Mouse (Mus musculus): ENCODE data around the gene Ren1.

The Ren1 gene

DNA sequence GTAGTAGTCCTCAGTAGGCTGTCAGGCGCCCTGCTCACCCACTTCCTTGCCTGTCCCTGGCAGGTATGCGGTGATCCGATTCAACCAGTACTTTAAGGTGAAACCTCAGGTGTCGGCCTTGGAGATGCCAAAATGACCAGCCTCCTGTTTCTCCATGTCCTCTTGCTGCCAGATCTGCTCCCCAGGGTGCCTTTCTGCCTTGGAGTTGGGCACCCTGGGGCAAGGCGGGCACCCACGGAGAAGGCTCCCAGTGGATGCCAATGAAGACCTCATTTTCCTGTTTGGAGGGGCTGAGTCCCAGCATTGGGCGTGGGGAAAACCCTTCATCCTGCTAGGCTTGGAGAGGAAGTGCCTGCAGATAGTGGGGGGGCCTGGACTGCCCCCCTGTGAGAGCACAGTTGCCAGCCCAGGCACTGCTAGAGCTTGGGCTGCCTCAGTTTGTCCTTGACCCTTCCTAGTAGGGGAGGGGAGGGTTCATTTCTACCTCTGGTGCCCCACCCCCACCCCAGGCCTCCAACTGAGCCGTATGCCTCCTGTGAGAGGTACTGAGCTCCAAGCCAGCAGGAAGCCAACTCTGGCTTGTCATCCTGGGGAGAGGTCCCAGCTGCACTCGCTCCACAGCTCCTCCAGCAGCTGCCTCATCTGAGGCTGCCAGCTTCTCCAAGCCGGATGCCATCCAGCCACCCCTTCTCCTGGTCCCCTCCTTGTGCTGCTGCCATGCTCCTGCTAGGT, 29.1 kb downstream of the Ren1 start:
- DNase-seq: no peak

DNA sequence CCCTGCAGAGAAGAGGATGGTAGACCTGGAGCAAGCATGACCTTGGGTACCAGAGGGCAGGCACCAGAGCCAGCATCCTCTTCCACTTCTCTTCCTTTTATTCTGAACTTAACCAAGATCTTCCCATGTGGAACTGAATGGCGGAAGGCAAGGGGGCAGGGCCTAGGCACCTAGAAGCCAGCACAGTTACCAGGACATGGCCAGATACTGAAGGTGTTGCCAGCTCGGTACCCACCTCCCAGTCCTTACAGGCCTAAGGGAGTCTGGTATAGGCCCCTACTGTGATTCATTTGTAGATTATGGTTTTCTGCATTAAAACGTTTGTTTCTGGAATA, 29.6 kb downstream of the Ren1 start:
- DNase-seq: no peak

DNA sequence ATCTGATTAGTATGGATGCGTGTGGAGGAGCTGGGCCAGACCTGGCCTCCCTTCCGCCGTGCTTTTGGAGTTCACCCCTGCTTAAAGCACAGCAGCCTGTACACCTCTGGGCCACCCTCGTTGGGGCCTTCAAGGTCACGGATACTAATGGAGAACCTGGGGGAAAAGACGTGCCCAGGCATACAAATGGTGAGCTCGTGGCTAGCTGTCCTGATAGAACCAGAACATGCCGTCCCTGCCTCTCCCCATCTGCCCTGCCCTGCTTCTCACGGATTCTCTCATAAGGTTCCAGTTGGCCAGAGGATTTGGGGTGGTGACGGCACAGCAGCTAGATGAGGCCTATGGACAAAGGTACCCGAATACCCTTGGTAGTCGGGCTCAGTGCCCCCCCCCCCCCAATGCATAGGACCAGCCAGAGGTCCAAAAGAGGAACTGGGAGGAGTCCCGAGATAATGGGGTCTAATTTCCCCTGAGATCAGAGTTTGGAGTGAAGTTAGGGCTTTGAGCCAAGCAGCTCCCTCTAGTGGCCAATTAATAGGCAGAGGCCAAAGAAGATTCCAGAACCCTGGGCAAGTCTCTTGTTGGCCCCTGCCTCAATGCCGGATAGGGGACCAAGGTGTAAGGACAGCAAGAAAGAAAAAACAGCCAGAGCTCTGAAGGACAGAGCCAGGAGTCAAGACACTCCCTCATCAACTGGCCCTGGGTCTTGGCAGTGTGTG, 30.2 kb downstream of the Ren1 start:
- DNase-seq: peak in 1 of 2 experiments; percentile 45

DNA sequence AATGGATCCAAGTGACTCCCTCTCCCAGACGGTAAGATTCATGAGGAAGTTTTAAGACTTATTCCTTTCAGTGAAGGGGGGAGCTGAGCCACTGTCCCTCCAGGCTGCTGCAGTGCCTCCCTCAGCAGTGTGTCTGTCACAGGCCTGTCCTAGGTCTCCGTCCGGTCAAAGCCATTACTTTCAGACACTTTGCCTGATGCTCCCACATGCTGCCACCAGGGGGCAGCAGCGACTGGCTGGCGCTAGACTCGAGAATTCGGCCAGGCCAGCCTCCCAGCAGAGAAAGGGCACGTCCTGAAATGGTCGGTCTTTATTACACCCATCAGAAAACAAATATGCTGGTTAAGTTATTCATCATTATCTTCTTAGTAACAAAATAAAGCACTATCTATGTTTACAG, 31.7 kb downstream of the Ren1 start:
- peak; percentile 51 to 86 for DNase-seq

DNA sequence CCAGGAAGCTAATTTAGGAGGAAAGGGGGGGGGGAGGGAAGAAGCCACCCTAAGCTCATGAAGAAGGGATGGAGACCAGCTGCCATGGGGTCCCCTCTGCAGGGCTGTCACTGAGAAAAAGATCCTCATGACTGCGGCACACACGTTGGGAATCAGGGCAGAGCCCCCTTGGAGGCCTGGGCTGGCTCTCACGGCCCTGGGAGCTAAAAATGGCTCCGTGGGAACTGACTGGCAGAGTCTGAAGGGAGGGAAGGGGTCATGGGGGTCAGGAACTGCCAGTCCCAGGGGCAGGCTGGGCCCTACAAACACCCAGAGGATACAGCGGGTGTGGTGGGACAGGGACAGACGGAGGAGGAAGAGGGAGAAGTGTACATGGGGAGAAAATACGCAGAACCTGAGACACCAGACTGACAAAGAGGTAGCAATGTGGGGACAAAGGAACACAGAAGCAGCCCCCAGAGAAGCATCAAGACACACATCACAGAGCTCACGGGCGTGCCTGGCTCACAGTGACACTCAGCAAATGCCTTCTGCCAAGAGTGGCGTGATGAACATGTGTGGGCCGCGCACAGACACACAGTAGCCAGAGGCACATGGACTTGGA, 32.3 kb downstream of the Ren1 start:
- no peak for DNase-seq

DNA sequence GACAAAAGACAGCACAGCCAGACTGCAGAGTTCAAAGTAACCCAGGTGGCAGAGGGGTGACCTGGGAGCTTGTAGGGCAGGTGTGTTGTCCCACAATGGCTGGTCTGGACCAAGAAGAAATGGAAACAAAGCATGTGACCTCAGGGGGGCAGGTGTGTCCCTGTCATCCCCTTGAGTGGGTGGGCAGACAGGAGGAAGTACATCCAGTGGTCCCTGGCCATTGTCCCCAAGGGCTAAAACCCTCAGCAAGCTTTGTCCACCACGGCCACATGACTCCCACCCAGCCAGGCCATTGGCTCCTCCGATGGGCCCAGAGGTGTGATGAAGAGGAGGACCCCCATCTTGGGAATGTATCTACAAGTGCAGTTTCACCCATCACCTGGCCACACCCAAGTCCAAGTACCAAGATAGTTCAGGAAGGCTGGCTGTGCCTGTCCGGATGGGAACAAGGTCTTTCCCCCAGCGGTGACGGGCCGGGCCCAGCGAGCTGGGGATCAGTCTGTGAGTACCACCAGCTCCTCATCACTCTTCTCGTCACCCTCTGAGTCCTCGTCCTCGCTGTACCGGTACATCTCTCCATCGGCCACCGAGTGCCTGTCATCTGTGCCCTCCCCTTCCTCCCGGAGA, 33.0 kb downstream of the Ren1 start:
- no peak for DNase-seq

DNA sequence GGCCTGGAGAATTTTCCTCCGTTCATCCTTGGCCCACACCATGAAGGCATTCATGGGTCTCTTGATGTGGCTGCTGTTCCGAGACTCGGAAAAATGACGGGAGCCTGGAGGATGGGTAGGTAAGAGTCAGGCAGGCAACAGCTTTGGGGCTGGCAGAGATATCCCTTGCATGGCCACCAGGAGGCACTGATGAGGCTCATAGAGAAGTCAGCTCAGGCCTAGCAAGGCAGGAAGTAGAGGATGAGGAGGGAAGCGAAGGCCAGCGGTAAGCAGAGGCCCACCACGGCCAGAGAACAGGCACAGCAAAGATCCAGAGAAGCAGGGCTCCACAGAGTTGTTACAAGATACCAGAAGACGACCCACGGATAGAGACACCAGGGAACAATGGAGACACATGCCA, 35.2 kb downstream of the Ren1 start:
- DNase-seq: peak; percentile 50 to 65

DNA sequence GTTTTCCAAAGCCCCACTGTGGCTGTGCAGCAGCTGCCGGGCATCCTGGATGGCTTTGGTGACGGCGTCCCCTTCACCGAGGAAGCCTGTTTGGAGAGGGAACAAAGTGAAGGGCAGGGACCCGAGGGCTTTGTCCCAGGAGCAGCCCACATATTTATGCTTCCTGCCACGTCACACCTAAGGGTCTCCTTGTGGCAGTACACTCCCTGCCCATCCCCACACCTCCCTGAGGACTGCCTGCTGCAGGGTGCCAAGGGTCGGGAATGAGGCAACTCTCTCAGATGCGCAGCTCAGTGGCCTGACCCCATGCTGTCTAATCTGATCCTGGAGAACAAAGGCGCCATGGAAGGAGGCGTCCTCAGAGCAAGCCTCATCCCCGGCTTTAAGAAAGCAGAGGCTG, 35.9 kb downstream of the Ren1 start:
- no peak for DNase-seq

DNA sequence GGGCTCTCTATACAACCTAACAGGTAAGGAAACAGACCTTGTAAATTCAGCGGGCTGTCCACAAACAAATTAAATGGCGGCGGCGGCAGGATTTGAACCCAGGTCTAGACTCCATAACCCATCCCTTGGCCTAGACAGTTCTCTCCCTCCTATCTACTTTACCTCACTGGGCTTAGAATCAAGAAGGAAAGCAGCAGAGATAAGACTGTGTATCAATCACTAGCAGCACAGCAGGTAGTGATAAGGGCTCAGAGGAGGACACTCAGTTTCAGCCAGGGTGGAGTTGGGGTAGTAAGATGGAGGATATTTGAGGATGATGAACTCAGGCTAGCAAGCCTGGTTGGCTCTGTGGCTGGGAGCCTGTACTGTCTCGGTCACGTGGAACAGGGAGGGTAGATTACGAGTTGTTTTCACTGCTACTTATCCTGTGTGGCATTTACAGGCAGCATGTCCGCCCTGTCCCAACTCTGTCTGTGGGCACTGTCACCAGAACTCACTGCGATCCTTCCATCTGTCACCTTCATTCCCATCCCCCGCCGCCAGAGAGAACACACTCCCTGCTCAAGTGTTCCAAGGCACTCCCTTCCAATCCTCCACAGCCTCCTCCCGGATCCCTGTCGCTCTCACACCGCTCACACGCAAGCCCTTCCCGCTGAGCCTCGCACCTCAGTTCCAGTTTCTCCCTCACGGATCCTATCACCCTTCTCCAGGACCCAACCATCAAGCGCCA, 37.4 kb downstream of the Ren1 start:
- no peak for DNase-seq

DNA sequence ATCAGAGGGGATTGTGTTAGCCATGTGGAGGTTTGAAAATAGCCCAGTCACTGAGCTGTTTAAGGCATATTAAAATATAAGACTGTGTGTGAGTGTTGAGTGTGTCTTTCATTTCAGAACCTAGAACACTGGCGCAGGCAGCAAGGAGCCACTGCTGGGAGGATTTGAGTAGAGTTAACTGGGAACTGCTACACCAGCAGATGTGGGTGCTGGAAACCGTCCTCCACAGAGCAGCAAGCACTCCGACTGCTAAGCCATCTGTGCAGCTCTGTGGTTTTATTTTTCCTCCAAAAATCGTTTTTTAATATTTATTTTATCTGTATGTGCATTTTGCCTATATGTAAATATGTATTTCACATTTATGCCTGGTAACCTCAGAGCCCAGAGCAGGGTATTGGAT, 44.4 kb downstream of the Ren1 start:
- DNase-seq: no peak

DNA sequence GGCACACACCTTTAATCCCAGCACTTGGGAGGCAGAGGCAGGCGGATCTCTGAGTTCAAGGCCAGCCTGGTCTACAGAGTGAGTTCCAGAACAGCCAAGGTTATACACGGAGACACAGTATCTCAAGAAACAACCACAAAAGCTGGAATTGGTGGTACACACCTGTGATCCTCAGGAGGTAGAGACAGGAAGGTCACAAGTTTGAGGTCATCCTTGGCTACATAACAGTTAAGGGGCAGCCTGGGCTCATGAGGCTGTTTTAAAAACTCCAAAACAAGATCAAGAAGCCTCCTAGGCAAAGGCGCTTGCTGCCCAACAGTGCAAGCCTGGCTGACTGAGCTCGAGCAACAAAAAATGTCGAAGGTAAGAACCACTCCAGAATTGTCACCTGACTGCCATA, 46.4 kb downstream of the Ren1 start:
- no peak for DNase-seq

DNA sequence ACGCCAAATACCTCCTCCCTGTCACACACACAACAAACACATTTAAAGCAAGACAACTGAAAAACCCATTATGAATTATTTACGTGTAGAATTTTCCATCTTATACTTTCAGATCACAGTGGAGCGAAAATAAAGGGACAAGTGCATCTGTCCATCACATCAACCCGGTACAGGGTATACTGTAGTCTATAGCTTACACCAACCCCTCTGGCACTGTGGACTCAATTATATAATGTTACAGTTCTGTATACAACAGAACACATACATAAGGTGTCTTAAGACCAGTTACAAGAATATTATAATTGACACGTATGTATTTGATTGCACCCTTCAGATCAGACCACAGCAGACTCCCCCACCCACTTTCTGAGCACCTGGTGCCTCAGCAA, 46.8 kb downstream of the Ren1 start:
- DNase-seq: no peak

DNA sequence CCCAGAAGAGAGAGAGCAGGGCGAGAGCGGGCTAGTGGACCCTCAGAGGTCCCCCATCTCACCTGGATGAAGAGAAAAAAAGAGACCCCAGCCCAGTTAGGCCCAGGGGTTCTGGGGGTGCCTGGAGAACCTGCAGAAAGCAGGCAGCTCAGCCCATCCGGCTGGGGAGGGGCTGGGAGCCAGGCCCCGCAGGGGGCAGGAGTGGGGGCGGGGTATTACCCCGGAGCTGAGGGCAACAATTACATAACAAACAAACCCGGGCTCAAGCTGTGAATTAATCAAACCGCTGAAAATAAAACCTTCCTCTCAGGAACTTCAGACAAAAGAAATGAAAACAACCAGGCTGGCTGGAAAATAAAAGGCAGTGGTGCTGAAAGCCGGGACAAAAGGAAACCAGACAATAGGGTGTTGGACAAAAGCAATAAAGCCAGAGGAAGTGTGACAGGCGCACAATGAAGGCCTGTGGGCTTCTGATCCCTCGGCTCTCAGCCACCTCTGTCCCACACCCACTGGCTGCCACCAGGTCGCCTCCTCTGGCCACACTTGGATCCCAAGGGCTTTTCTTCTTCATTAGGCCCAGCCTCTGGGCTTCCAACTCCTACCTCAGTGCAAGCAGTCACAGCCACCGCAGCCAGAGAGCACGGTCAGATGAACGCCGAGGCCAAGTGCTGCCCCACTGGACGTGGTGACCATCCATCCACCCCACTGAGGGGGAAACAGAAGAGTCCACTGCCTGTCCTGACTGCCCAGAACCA, 47.4 kb downstream of the Ren1 start:
- peak in 1 of 2 experiments; percentile 37 for DNase-seq

DNA sequence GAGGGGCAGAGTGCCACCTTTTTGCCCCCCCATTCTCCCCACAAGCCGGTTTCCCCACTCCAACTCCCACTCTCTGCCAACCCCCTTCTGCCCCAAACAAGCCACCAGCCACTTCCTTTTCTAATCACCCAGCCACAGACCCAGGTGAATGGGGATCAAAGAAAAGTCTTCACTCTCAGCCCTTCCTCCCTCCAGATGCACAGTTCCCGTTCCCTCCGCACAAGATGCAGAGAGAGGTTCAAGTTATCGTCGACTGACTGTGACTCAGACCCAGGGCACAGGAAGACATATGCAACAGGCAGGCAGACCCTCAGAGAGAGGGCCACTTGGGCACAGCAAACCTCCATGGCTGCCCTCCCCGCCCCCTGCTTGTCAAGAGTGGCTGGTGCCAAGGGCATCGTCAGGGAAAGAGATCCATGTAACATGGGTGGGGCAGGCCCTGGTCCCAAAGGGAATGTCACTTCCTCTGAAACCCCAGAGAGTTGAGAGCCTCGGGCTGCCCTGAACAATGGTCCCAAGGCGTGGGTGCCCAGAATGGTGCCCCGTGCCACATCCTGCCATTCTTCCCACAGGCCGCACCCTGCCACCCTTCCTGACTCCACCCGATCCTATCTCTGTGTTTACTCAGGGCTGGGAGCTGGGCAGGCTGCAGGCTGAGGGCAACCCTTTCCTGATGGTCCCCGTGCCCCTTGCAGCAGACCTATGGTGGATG, 49.9 kb downstream of the Ren1 start:
- DNase-seq: no peak

DNA sequence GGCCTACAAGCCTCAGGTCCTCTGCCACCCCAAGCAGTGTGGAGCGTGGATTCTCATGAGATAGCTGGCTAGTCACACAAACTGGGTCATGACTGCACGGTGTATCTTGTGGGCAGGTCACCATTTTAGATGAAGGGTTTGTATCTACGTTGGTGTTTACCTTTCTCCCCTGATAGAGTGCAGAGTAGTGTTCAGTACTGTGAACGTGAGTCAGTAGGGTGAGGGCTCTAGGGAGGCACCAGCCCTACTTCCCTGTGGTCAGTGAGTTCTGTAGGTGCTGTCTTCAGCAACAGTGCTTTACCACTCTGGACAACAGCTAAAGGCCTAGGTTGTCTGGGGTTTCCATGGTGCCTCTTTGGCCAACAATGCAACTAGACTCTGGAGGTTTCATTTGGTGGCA, 53.7 kb downstream of the Ren1 start:
- no peak for DNase-seq

DNA sequence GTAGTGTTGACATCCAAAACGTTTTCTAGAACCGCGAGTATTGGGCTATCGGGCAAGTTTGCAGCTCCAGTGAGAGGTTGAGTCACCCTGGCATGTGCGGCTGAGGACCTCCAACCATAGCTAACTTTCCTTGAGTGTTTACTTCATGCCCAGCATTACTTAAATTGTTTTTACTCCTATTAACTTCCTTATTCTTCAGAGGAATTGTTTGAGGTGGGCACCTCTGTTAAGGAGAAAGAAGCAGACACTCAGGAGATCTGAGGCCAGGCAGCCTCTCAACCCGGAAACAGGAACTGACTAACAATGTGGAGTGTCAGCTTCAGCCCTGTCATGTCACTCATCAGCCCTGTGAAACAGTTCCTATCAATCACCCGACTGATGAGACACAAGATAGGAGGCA, 56.3 kb downstream of the Ren1 start:
- DNase-seq: no peak

DNA sequence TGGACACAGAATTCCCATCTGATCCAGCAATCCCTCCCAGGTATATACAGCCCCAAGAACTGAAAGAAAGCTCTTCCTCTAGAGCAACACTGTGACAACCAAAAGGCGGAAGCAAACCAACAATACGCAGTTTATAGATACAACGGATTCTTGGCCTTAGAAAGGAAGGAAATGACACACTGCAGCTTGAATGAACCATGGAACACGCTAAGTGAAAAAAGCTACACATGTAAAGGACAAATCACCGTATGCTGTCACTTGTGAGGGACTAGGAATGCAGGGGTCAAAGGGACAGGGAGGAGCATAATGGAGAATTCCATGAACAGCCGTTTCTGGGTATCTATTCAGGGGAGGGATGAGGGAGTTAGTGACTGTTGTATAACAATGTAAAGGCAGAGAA, 57.1 kb downstream of the Ren1 start:
- DNase-seq: no peak

DNA sequence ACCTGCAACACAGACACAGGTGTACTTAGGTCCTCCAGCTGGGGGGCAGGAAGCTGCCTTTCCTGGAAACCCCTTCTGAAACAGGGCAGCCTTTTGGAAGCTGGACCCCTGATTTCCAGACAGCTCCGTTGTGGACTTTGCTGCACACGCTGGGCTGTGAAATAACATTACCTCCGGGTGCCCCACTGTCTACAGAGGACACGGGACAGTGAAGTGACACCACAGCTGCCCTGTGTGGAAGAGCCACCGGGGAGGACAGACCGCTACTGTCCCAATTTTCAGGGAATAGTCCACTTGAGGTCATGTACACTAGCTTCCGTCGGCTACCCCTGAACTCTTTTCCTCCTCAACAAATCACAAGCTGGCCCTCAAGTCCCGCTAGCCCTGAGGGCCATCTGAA, 58.0 kb downstream of the Ren1 start:
- no peak for DNase-seq

DNA sequence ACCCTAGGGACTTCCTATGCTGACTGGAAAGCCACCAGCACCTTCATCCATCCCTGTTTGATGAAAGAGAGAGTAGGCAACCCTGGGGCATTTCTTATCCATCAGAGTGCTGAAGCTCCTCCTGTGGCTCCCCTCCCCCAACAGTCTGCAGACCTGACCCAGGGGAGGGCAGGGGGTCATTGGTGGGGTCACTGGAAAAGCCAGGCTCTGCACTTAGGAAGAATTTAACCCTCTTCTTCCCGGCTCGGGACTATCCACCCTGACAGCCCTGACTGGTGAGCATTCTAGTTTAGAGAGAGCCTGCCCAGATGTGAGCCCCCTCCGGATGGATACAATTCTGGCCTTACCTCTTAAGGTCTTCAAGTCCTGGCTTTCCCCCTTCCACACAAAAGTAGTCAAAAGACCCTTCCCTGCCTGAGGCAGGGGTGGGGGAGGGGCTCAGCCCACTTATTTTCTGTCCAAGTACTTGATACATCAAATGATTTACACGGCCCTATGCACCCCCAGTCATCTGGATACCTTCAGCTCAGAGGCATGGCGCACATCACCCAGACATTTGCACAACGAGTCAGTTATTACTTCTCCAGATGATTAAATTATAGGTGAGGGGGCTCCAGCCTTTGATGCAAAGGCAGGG, 58.7 kb downstream of the Ren1 start:
- no peak for DNase-seq

DNA sequence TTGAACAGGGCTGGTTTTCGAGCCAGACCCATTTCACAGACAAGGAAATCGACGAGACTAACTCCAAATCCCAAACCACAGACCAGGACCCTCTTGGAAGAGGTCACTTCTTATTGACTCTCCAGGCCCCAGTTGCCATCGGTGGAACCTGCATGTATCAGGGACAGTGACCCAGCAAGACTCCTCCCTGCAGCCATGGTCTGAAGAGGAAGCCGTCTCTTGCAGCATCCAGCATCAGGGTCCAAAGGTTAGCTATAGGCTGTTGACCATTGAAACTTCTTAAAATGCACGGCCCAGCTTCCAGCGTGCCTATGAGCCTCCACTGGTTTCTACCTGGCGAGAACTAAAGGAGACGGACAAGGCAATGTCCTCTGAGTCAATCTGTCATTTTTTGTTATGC, 59.5 kb downstream of the Ren1 start:
- no peak for DNase-seq

All from cerebellum, postnatal 25 days (tissue).